Mouse (Mus musculus) left cerebral cortex, postnatal 14 days (tissue): ENCODE results near the gene Gpx8. TPM values are rescaled to one million over a fixed set of nuclear protein-coding genes. Genes with fewer than 3 reads are reported as not detected.
A peak's percentile ranks its signal among the peaks of the same experiment; 100 is the strongest.
"Not testable (repeated sequence)": the region's sequence is repeated elsewhere in the genome, so short reads cannot be mapped to it uniquely, and the experiment has no call there.

Experiments
- DNase-seq, 2 experiments: peaks; one replicate each; pipeline ENCODE4 v3.0.0; 2021 to 2022; ENCODE audit warnings: low spot score in 2 of 2, mixed read lengths in 1 of 2
- intact Hi-C: fragments of 180-260 bp; cut with DNase I; formaldehyde crosslinking; loops from one replicate; pipeline ENCODE4 v1.15.1; 2025
- total RNA-seq, 2 experiments: library from RNA; stranded (reverse); gene quantifications; 2 replicates each; pipeline ENCODE4 v1.2.3; 2021

Gpx8 gene
- total RNA-seq, 2 experiments from 2014 or later: 12.5 to 14.1 TPM

GRCm38 (mm10) chr13:113032831-113033230 lies 13.4 kb downstream of the Gpx8 start:
- intact Hi-C loops: loop anchor here (5.0 to 10.0 kb wide), 2 partner anchors 46 to 108 kb away; partner anchors contain the start of genes Ccno, Dhx29 and Mtrex
- no peak for DNase-seq

- peak; percentile 15 to 44 for DNase-seq
- intact Hi-C loops: loop anchor here (5.0 to 10.0 kb wide), 2 partner anchors 45 to 107 kb away; partner anchors contain the start of genes Ccno, Dhx29 and Mtrex
Measured at GRCm38 (mm10) chr13:113031792-113032571, 14.2 kb downstream of the Gpx8 start.

- peak in 1 of 2 experiments; percentile 27 for DNase-seq
Measured at GRCm38 (mm10) chr13:113031351-113031750, 14.9 kb downstream of the Gpx8 start.

GRCm38 (mm10) chr13:113023274-113024143 lies 22.7 kb downstream of the Gpx8 start:
- DNase-seq: no peak
- intact Hi-C loops: no loop called here

More at GRCm38 (mm10) chr13:113031351-113031750, 14.9 kb downstream of the Gpx8 start:
- intact Hi-C loops: loop anchor here (5.0 to 10.0 kb wide), 2 partner anchors 44 to 107 kb away; partner anchors contain the start of genes Ccno, Dhx29 and Mtrex

GRCm38 (mm10) chr13:113022467-113022866 lies 23.7 kb downstream of the Gpx8 start:
- DNase-seq: no peak
- intact Hi-C loops: no loop called here

GRCm38 (mm10) chr13:113021521-113021920 lies 24.7 kb downstream of the Gpx8 start:
- intact Hi-C loops: no loop called here
- DNase-seq: no peak

GRCm38 (mm10) chr13:113013174-113013953 lies 32.8 kb downstream of the Gpx8 start:
- DNase-seq: peak in 1 of 2 experiments; percentile 46
- intact Hi-C loops: not testable (repeated sequence)

- DNase-seq: no peak
- intact Hi-C loops: no loop called here
Measured at GRCm38 (mm10) chr13:113012683-113013082, 33.5 kb downstream of the Gpx8 start.

- intact Hi-C loops: no loop called here
- DNase-seq: no peak
Measured at GRCm38 (mm10) chr13:113000576-113001318, 45.5 kb downstream of the Gpx8 start.

GRCm38 (mm10) chr13:113000090-113000489 lies 46.1 kb downstream of the Gpx8 start:
- intact Hi-C loops: no loop called here
- no peak for DNase-seq

- intact Hi-C loops: no loop called here
- peak; percentile 54 to 55 for DNase-seq
Measured at GRCm38 (mm10) chr13:112998427-112999201, 47.6 kb downstream of the Gpx8 start.

- intact Hi-C loops: no loop called here
- DNase-seq: no peak
Measured at GRCm38 (mm10) chr13:112997369-112997768, 48.8 kb downstream of the Gpx8 start.

- intact Hi-C loops: no loop called here
- DNase-seq: no peak
Measured at GRCm38 (mm10) chr13:112996407-112996806, 49.8 kb downstream of the Gpx8 start.

- peak; percentile 40 to 58 for DNase-seq
- intact Hi-C loops: no loop called here
Measured at GRCm38 (mm10) chr13:112994191-112994590, 52.0 kb downstream of the Gpx8 start.

- DNase-seq: no peak
- intact Hi-C loops: no loop called here
Measured at GRCm38 (mm10) chr13:112993531-112994152, 52.6 kb downstream of the Gpx8 start, which contains the start of gene Mcidas. Mcidas (plus strand) TSS chr13:112993845.
